Mouse (Mus musculus): ENCODE results near the gene Stxbp2.

DNA sequence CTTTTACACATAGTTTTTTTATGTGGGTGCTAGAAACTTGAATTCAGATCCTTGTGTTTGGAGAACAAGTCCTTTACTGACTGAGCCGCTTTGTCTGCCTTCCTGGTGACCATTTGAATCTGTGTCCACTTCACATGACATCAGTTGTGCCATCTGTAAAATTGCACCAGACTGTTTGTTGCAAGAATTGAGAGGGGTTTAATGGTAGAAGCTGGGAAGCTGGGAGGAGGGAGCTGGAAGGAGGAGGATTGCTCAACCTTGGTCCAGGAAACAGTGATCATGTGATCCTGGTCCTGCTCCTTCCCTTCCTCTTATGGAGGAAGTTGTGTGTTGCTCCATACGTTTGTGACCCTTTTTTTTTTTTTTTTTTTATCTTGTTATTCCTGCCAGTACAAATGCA is 17.5 kb downstream of the Stxbp2 start:
- TF ChIP-seq CTCF (IDR thresholded peaks at IDR 0.05) (no peak), EP300 (IDR thresholded peaks at IDR 0.05) (no peak)

All from lung, postnatal 0 days (tissue).